Mouse (Mus musculus) heart, adult 2 months (tissue): ENCODE data around the gene Tas2r143.

Experiments used
- EP300 ChIP-seq: fragments of 200-500 bp; IDR thresholded peaks from 2 replicates; pipeline ENCODE4 v1.6.1; 2011; ENCODE audit warnings: low read depth, low read length, control low read depth; ENCODE audit not compliant: insufficient read depth
- POLR2A ChIP-seq: fragments of 200-500 bp; IDR thresholded peaks from 2 replicates; pipeline ENCODE4 v1.6.1; 2011; ENCODE audit warnings: mild to moderate bottlenecking, low read depth, low read length, control low read depth; ENCODE audit not compliant: insufficient read depth

DNA sequence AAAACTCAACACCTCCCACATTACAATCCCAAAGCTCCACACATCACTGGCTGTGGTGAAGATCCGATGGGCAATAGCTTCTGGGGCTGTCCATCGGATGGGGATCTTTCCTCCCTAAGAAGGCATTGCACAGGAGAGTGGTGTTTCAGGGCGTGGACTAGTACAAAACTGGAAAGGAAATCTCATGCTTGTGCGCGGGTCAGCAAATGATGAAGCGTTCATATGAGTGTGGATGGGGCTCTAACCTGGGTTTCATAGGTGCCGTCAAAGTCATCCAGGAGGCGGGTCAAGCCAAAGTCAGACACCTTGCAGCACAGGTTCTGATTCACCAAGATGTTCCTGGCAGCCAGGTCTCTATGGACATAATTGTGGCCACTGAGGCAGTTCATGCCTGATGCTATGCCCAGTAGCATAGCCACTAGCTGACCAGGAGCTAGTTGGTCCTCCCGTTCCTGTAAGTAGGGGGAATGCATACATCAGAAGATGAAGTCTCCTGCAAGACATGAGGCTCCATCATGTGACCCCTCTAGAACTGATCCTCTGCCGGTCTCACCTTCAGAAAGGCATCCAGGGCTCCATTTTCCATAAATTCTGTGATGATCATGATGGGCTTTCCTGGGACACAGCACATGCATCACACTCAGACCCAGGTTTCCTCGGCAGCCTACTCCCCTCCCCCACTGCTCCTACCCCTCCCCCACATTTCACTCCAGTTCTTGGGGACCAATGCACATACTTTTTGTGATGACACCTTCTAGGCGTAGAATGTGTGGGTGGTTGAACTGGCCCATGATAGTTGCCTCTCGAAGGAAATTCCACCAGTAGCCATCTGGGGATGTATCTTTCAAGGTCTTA is 38.8 kb upstream of the Tas2r143 start:
- TF ChIP-seq POLR2A (no peak), EP300 (no peak)
